Mouse (Mus musculus) hindbrain, embryonic 15.5 days (tissue): ENCODE measurements at regions not wholly inside any gene's neighbourhood (a gene's known extent, or its start where the extent isn't known, plus 50 kb on each side); places are given as distances from the start of the nearest gene placed in this dataset.

Source experiments
- ATAC-seq: fragments of 200-750 bp; cut with Nextera tagmentation; 2 replicates; pipeline ENCODE4 v1.8.0; 2017; ENCODE audit warnings: low read depth, moderate number of reproducible peaks, moderate TSS enrichment; ENCODE audit not compliant: low FRiP score
- H3K27ac ChIP-seq: fragments of 300-500 bp; sonication (generic); replicated peaks from 2 replicates; pipeline ENCODE4 v1.5.1; 2015; ENCODE audit warnings: mild to moderate bottlenecking, inconsistent platforms
- H3K27me3 ChIP-seq: fragments of 300-500 bp; sonication (generic); 2 replicates; pipeline ENCODE4 v1.6.1; 2015; ENCODE audit warnings: control low read depth, inconsistent platforms
- H3K36me3 ChIP-seq: fragments of 300-500 bp; sonication (generic); 2 replicates; pipeline ENCODE4 v1.6.1; 2015; ENCODE audit warnings: control low read depth, inconsistent platforms
- H3K4me1 ChIP-seq: fragments of 300-500 bp; sonication (generic); replicated peaks from 2 replicates; pipeline ENCODE4 v1.6.1; 2015; ENCODE audit warnings: control low read depth, inconsistent platforms
- H3K4me2 ChIP-seq: fragments of 300-500 bp; sonication (generic); 2 replicates; pipeline ENCODE4 v1.6.1; 2015; ENCODE audit warnings: moderate library complexity, mild to moderate bottlenecking, inconsistent platforms
- H3K4me3 ChIP-seq: fragments of 300-500 bp; sonication (generic); 2 replicates; pipeline ENCODE4 v1.5.1; 2015; ENCODE audit warnings: mild to moderate bottlenecking, inconsistent platforms
- H3K9ac ChIP-seq: fragments of 300-500 bp; sonication (generic); 2 replicates; pipeline ENCODE4 v1.6.1; 2015; ENCODE audit warnings: inconsistent platforms
- H3K9me3 ChIP-seq: fragments of 300-500 bp; sonication (generic); 2 replicates; pipeline ENCODE4 v1.6.1; 2016; ENCODE audit warnings: control low read depth, inconsistent platforms
- WGBS: fragments of 180-500 bp; shearing (Covaris S2); methylation state at CpG from one replicate; pipeline ENCODE4 v1.1.7; 2015; 5-methylcytosine and 5-hydroxymethylcytosine counted together

- 8% methylated on average over 18 of the region's 18 CpGs for WGBS
- peak overlapping the region; percentile 39 for H3K4me2 ChIP-seq
- 0 out of 2 replicates have a peak overlapping the region, but pooled peaks have one; percentile 3 for H3K4me3 ChIP-seq
- ATAC-seq = peak; percentile 30; the same call in 1 of the 2 replicates
- no peaks in the 10 kb centered on the region for H3K36me3 ChIP-seq
- no peaks in the 10 kb centered on the region for H3K9me3 ChIP-seq
- H3K27ac ChIP-seq = peak overlapping the region; percentile 45; the same call in 1 of the 2 replicates
- peaks cover 15% of the 10 kb centered on the region for H3K4me1 ChIP-seq
- no peaks in the 10 kb centered on the region for H3K27me3 ChIP-seq
- no peak overlapping the region for H3K9ac ChIP-seq
Measured at GRCm38 (mm10) chr3:35332534-35333272, 421.2 kb upstream of the Atp11b start.

GRCm38 (mm10) chr3:35334017-35334416 lies 419.9 kb upstream of the Atp11b start:
- no peaks in the 10 kb centered on the region for H3K9me3 ChIP-seq
- no peaks in the 10 kb centered on the region for H3K27me3 ChIP-seq
- H3K27ac ChIP-seq = peak overlapping the region; percentile 27
- H3K36me3 ChIP-seq = no peaks in the 10 kb centered on the region
- no peak for ATAC-seq
- H3K4me1 ChIP-seq = peaks cover 15% of the 10 kb centered on the region
- no peak overlapping the region for H3K4me3 ChIP-seq
- 47% methylated on average over 2 of the region's 2 CpGs for WGBS
- H3K4me2 ChIP-seq = no peak overlapping the region
- no peak overlapping the region for H3K9ac ChIP-seq

- Histone ChIP-seq H3K4me2 (no peak overlapping the region), H3K27ac (no peak overlapping the region; the same call in 1 of the 2 replicates), H3K9me3 (no peaks in the 10 kb centered on the region), H3K9ac (no peak overlapping the region), H3K4me3 (no peak overlapping the region), H3K27me3 (no peaks in the 10 kb centered on the region), H3K4me1 (peaks cover 15% of the 10 kb centered on the region), H3K36me3 (no peaks in the 10 kb centered on the region)
- 8% methylated on average over 3 of the region's 3 CpGs for WGBS
- no peak for ATAC-seq
Measured at GRCm38 (mm10) chr3:35334546-35334945, 419.4 kb upstream of the Atp11b start.

- Histone ChIP-seq H3K27me3 (no peaks in the 10 kb centered on the region), H3K4me3 (no peak overlapping the region), H3K36me3 (no peaks in the 10 kb centered on the region), H3K9me3 (no peaks in the 10 kb centered on the region), H3K4me2 (no peak overlapping the region), H3K9ac (no peak overlapping the region), H3K27ac (0 out of 2 replicates have a peak overlapping the region, but pooled peaks have one; percentile 48), H3K4me1 (peaks cover 24% of the 10 kb centered on the region)
- ATAC-seq = no peak
- WGBS = 27% methylated on average over 5 of the region's 5 CpGs
Measured at GRCm38 (mm10) chr3:35335837-35336236, 418.1 kb upstream of the Atp11b start.

GRCm38 (mm10) chr3:35340525-35340924 lies 413.4 kb upstream of the Atp11b start:
- Histone ChIP-seq H3K27ac (peak overlapping the region; percentile 80), H3K9ac (peak overlapping the region; percentile 24), H3K27me3 (no peaks in the 10 kb centered on the region), H3K9me3 (no peaks in the 10 kb centered on the region), H3K4me1 (peaks cover 19% of the 10 kb centered on the region), H3K4me3 (peak overlapping the region; percentile 42), H3K4me2 (peak overlapping the region; percentile 81), H3K36me3 (no peaks in the 10 kb centered on the region)
- ATAC-seq = peak; percentile 36; the same call in 1 of the 2 replicates
- WGBS = under 1% methylated on average over 10 of the region's 10 CpGs

GRCm38 (mm10) chr3:35340935-35341800 lies 412.7 kb upstream of the Atp11b start:
- H3K4me1 ChIP-seq = peaks cover 19% of the 10 kb centered on the region
- H3K36me3 ChIP-seq = no peaks in the 10 kb centered on the region
- peak; percentile 93 for ATAC-seq
- H3K9ac ChIP-seq = peak overlapping the region; percentile 24
- H3K9me3 ChIP-seq = no peaks in the 10 kb centered on the region
- peak overlapping the region; percentile 80 for H3K27ac ChIP-seq
- H3K4me3 ChIP-seq = peak overlapping the region; percentile 42
- no peaks in the 10 kb centered on the region for H3K27me3 ChIP-seq
- H3K4me2 ChIP-seq = peak overlapping the region; percentile 81
- WGBS = 2% methylated on average over 22 of the region's 22 CpGs

- Histone ChIP-seq H3K9ac (no peak overlapping the region), H3K36me3 (no peaks in the 10 kb centered on the region), H3K4me1 (peaks cover 19% of the 10 kb centered on the region), H3K4me3 (no peak overlapping the region), H3K9me3 (no peaks in the 10 kb centered on the region), H3K27ac (peak overlapping the region; percentile 80), H3K4me2 (peak overlapping the region; percentile 81), H3K27me3 (no peaks in the 10 kb centered on the region)
- 10% methylated on average over 9 of the region's 9 CpGs for WGBS
- no peak for ATAC-seq
Measured at GRCm38 (mm10) chr3:35341840-35342239, 412.1 kb upstream of the Atp11b start.

- 52% methylated on average over 4 of the region's 4 CpGs for WGBS
- H3K27me3 ChIP-seq = no peaks in the 10 kb centered on the region
- H3K4me1 ChIP-seq = peaks cover 19% of the 10 kb centered on the region
- H3K27ac ChIP-seq = peak overlapping the region; percentile 80
- H3K4me3 ChIP-seq = no peak overlapping the region
- no peaks in the 10 kb centered on the region for H3K9me3 ChIP-seq
- no peaks in the 10 kb centered on the region for H3K36me3 ChIP-seq
- H3K4me2 ChIP-seq = no peak overlapping the region
- no peak overlapping the region for H3K9ac ChIP-seq
- ATAC-seq = no peak
Measured at GRCm38 (mm10) chr3:35342584-35342983, 411.3 kb upstream of the Atp11b start.

- no peak overlapping the region for H3K4me3 ChIP-seq
- no peak overlapping the region for H3K4me2 ChIP-seq
- H3K9me3 ChIP-seq = no peaks in the 10 kb centered on the region
- H3K4me1 ChIP-seq = peaks cover 19% of the 10 kb centered on the region
- ATAC-seq = no peak
- no peak overlapping the region for H3K9ac ChIP-seq
- 54% methylated on average over 5 of the region's 5 CpGs for WGBS
- no peaks in the 10 kb centered on the region for H3K27me3 ChIP-seq
- H3K27ac ChIP-seq = no peak overlapping the region
- H3K36me3 ChIP-seq = no peaks in the 10 kb centered on the region
Measured at GRCm38 (mm10) chr3:35343936-35344335, 410.0 kb upstream of the Atp11b start.

GRCm38 (mm10) chr3:35349114-35349513 lies 404.8 kb upstream of the Atp11b start:
- Histone ChIP-seq H3K4me1 (peaks cover 6% of the 10 kb centered on the region; the same call in 1 of the 2 replicates), H3K9me3 (no peaks in the 10 kb centered on the region), H3K9ac (no peak overlapping the region), H3K36me3 (no peaks in the 10 kb centered on the region), H3K4me3 (no peak overlapping the region), H3K27me3 (no peaks in the 10 kb centered on the region), H3K27ac (no peak overlapping the region), H3K4me2 (no peak overlapping the region)
- WGBS = 81% methylated on average over 7 of the region's 7 CpGs
- peak; percentile 53; the same call in 1 of the 2 replicates for ATAC-seq

GRCm38 (mm10) chr3:35353442-35353841 lies 400.5 kb upstream of the Atp11b start:
- no peaks in the 10 kb centered on the region for H3K9me3 ChIP-seq
- WGBS = 56% methylated on average over 9 of the region's 9 CpGs
- H3K27me3 ChIP-seq = no peaks in the 10 kb centered on the region
- no peak overlapping the region for H3K4me2 ChIP-seq
- H3K4me1 ChIP-seq = peaks cover 8% of the 10 kb centered on the region; the same call in 1 of the 2 replicates
- no peak overlapping the region for H3K9ac ChIP-seq
- ATAC-seq = 0 out of 2 replicates have a peak, but pooled peaks have one; percentile 58
- no peak overlapping the region for H3K4me3 ChIP-seq
- 0 out of 2 replicates have a peak overlapping the region, but pooled peaks have one; percentile 38 for H3K27ac ChIP-seq
- H3K36me3 ChIP-seq = no peaks in the 10 kb centered on the region

- peak; percentile 78 for ATAC-seq
- Histone ChIP-seq H3K4me3 (no peak overlapping the region), H3K27ac (peak overlapping the region; percentile 38), H3K27me3 (no peaks in the 10 kb centered on the region), H3K36me3 (no peaks in the 10 kb centered on the region), H3K4me1 (peaks cover 8% of the 10 kb centered on the region; the same call in 1 of the 2 replicates), H3K9me3 (no peaks in the 10 kb centered on the region), H3K9ac (no peak overlapping the region), H3K4me2 (no peak overlapping the region)
- 38% methylated on average over 7 of the region's 7 CpGs for WGBS
Measured at GRCm38 (mm10) chr3:35353920-35354319, 400.0 kb upstream of the Atp11b start.
